Mouse (Mus musculus): Measurements from ENCODE around the gene Trpc5. TPM values are rescaled to one million over a fixed set of nuclear protein-coding genes. Genes with fewer than 3 reads are reported as not detected.

The Trpc5 gene
- polyA plus RNA-seq, 1 experiment from 2014 or later, result not detected

DNA sequence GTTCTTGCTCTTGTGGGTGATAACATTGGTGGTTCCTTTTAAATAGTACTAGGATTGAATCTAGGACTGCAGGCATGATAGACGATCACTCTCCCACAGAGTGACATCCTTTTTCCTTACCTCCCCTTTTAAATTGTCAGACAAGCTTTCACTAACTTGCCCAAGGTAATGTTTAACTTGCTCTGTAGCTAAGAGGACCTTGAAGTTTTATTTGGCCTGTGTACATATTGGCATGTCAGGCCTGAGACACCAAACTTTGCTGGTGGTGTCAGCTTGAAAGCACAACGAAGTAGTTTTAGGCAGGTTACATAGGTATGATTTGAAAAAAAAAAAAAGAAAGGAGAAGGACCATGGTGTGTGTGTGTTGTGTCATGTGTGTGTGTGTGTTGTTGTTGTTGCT is 35.8 kb downstream of the Trpc5 start:
- no peaks in the 10 kb centered on the region for H3K4me1 ChIP-seq (ENCODE audit: insufficient read depth)
- TF ChIP-seq EP300 (IDR thresholded peaks at IDR 0.05; ENCODE audit: low read depth) (no peak), CTCF (IDR thresholded peaks at IDR 0.05; ENCODE audit: low read depth) (no peak)
- H3K36me3 ChIP-seq (replicated peaks; ENCODE audit: insufficient read depth, low read length), result no peaks in the 10 kb centered on the region
- 49% methylated on average over 2 of the region's 2 CpGs for WGBS (ENCODE audit: insufficient replicate concordance)
- H3K9me3 ChIP-seq (ENCODE audit: low read length), result no peaks in the 10 kb centered on the region
- H3K27me3 ChIP-seq (ENCODE audit: insufficient read depth, low read length), result no peaks in the 10 kb centered on the region
- H3K4me2 ChIP-seq (ENCODE audit: low read depth, low read length), result no peak overlapping the region
- ATAC-seq, result no peak
- H3K27ac ChIP-seq (ENCODE audit: low read depth), result no peak overlapping the region
- no peak overlapping the region for H3K4me3 ChIP-seq (ENCODE audit: low read depth, low read length)
- no peak for DNase-seq
- H3K9ac ChIP-seq (replicated peaks), result no peak overlapping the region

- no peak for DNase-seq
- WGBS (ENCODE audit: insufficient replicate concordance), result 46% methylated on average over 1 of the region's 1 CpGs
Measured at GRCm38 (mm10) chrX:144645394-144645793, 42.6 kb downstream of the Trpc5 start.

DNA sequence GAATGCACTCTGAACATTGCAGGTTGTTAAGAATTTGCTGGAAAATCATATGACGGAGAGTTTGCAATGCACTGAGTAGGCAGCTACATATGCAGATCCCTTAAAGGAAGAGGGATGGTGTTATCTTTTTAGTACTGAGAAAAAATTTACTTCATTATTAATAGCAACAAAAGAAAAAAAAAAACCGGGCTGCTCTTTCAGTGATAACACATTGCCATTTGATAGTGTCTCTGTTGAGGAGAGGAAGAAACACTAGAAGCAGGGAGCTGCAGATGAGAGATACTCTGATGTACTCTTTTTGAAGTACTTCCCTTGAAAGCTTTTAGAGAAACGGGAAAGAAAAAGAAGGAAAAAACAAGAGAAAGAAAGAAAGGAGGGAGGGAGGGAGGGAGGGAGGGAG is 43.2 kb downstream of the Trpc5 start:
- no peak overlapping the region for H3K27ac ChIP-seq (ENCODE audit: low read depth)
- WGBS (ENCODE audit: insufficient replicate concordance), result 39% methylated on average over 3 of the region's 3 CpGs
- H3K36me3 ChIP-seq (replicated peaks; ENCODE audit: insufficient read depth, low read length), result no peaks in the 10 kb centered on the region
- ATAC-seq (no peak), DNase-seq (no peak)
- H3K9me3 ChIP-seq (ENCODE audit: low read length), result no peaks in the 10 kb centered on the region
- TF ChIP-seq CTCF (IDR thresholded peaks at IDR 0.05; ENCODE audit: low read depth) (no peak), EP300 (IDR thresholded peaks at IDR 0.05; ENCODE audit: low read depth) (no peak)
- H3K4me1 ChIP-seq (ENCODE audit: insufficient read depth), result no peaks in the 10 kb centered on the region
- no peak overlapping the region for H3K4me3 ChIP-seq (ENCODE audit: low read depth, low read length)
- H3K9ac ChIP-seq (replicated peaks), result no peak overlapping the region
- no peak overlapping the region for H3K4me2 ChIP-seq (ENCODE audit: low read depth, low read length)
- no peaks in the 10 kb centered on the region for H3K27me3 ChIP-seq (ENCODE audit: insufficient read depth, low read length)

More at GRCm38 (mm10) chrX:144645394-144645793, 42.6 kb downstream of the Trpc5 start:
- H3K27me3 ChIP-seq (ENCODE audit: insufficient read depth, low read length), result no peaks in the 10 kb centered on the region
- no peak overlapping the region for H3K4me2 ChIP-seq (ENCODE audit: low read depth, low read length)
- H3K27ac ChIP-seq (ENCODE audit: low read depth), result no peak overlapping the region
- TF ChIP-seq CTCF (IDR thresholded peaks at IDR 0.05; ENCODE audit: low read depth), result peak; percentile 53
- TF ChIP-seq EP300 (IDR thresholded peaks at IDR 0.05; ENCODE audit: low read depth), result no peak
- no peak overlapping the region for H3K9ac ChIP-seq (replicated peaks)
- H3K36me3 ChIP-seq (replicated peaks; ENCODE audit: insufficient read depth, low read length), result no peaks in the 10 kb centered on the region
- H3K9me3 ChIP-seq (ENCODE audit: low read length), result no peaks in the 10 kb centered on the region
- no peak overlapping the region for H3K4me3 ChIP-seq (ENCODE audit: low read depth, low read length)
- ATAC-seq, result no peak
- H3K4me1 ChIP-seq (ENCODE audit: insufficient read depth), result no peaks in the 10 kb centered on the region

DNA sequence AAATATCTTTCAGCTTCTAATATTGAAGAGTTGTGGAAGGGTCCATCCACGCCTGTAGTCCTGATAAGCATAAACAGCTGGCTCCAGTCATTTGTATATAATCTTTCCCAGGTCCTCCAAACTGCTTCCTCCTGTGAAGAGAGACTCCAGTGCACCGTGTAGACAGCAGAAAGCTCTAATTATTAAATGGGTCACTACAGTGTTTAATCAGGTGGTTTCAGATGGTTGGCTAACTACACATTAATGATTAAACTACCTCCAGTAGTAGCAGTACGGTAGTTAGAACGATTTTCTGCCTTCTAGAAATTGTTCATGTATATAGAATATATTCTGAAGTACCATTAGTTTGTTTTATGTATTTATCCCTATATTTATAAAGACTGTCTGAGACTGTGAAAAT is 75.2 kb downstream of the Trpc5 start:
- DNase-seq (no peak), ATAC-seq (no peak)
- Histone ChIP-seq H3K9ac (replicated peaks) (no peak overlapping the region), H3K4me3 (ENCODE audit: low read depth, low read length) (no peak overlapping the region), H3K27ac (ENCODE audit: low read depth) (no peak overlapping the region), H3K27me3 (ENCODE audit: insufficient read depth, low read length) (no peaks in the 10 kb centered on the region), H3K9me3 (ENCODE audit: low read length) (no peaks in the 10 kb centered on the region), H3K4me2 (ENCODE audit: low read depth, low read length) (no peak overlapping the region), H3K36me3 (replicated peaks; ENCODE audit: insufficient read depth, low read length) (no peaks in the 10 kb centered on the region), H3K4me1 (ENCODE audit: insufficient read depth) (no peaks in the 10 kb centered on the region)
- 59% methylated on average over 4 of the region's 4 CpGs for WGBS (ENCODE audit: insufficient replicate concordance)
- TF ChIP-seq EP300 (IDR thresholded peaks at IDR 0.05; ENCODE audit: low read depth) (no peak), CTCF (IDR thresholded peaks at IDR 0.05; ENCODE audit: low read depth) (no peak)

GRCm38 (mm10) chrX:144536431-144536830 is 151.5 kb downstream of the Trpc5 start:
- no peaks in the 10 kb centered on the region for H3K36me3 ChIP-seq (replicated peaks; ENCODE audit: insufficient read depth, low read length)
- H3K27me3 ChIP-seq (ENCODE audit: insufficient read depth, low read length), result no peaks in the 10 kb centered on the region
- peak; percentile 61 for DNase-seq
- TF ChIP-seq EP300 (IDR thresholded peaks at IDR 0.05; ENCODE audit: low read depth) (no peak), CTCF (IDR thresholded peaks at IDR 0.05; ENCODE audit: low read depth) (no peak)
- H3K4me3 ChIP-seq (ENCODE audit: low read depth, low read length), result no peak overlapping the region
- no peaks in the 10 kb centered on the region; the same call in 1 of the 2 replicates for H3K4me1 ChIP-seq (ENCODE audit: insufficient read depth)
- H3K9me3 ChIP-seq (ENCODE audit: low read length), result no peaks in the 10 kb centered on the region
- no peak overlapping the region for H3K9ac ChIP-seq (replicated peaks)
- H3K4me2 ChIP-seq (ENCODE audit: low read depth, low read length), result no peak overlapping the region
- H3K27ac ChIP-seq (ENCODE audit: low read depth), result no peak overlapping the region
- ATAC-seq, result peak; percentile 100
- WGBS (ENCODE audit: insufficient replicate concordance), result 33% methylated on average over 1 of the region's 1 CpGs

DNA sequence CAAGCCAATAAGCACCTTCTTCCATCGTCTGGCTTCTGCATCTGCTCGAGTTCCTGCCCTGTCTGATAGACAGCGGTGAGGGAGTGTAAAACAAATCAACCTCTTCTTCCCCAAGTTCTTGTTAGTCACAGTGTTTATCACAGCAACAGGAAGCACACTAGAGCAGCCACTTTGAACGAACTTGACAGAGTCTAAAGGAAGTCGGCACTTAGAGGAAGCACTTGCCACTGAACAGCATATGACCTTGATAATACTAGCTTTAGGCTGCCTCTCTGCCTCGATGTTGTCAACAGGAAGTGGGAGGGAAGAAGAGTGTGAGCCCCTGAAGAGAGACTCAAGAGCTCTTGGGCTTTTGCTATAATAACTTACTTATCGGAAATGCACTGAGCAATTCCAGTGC is 161.9 kb downstream of the Trpc5 start:
- H3K4me1 ChIP-seq (ENCODE audit: insufficient read depth), result no peaks in the 10 kb centered on the region
- DNase-seq (no peak), ATAC-seq (peak; percentile 74)
- H3K9ac ChIP-seq (replicated peaks), result no peak overlapping the region
- H3K27ac ChIP-seq (ENCODE audit: low read depth), result peak overlapping the region; percentile 22; the same call in 1 of the 2 replicates
- no peaks in the 10 kb centered on the region for H3K36me3 ChIP-seq (replicated peaks; ENCODE audit: insufficient read depth, low read length)
- H3K4me2 ChIP-seq (ENCODE audit: low read depth, low read length), result no peak overlapping the region
- H3K4me3 ChIP-seq (ENCODE audit: low read depth, low read length), result no peak overlapping the region
- H3K27me3 ChIP-seq (ENCODE audit: insufficient read depth, low read length), result no peaks in the 10 kb centered on the region
- TF ChIP-seq CTCF (IDR thresholded peaks at IDR 0.05; ENCODE audit: low read depth) (no peak), EP300 (IDR thresholded peaks at IDR 0.05; ENCODE audit: low read depth) (no peak)
- H3K9me3 ChIP-seq (ENCODE audit: low read length), result no peaks in the 10 kb centered on the region
- 33% methylated on average over 7 of the region's 7 CpGs for WGBS (ENCODE audit: insufficient replicate concordance)

DNA sequence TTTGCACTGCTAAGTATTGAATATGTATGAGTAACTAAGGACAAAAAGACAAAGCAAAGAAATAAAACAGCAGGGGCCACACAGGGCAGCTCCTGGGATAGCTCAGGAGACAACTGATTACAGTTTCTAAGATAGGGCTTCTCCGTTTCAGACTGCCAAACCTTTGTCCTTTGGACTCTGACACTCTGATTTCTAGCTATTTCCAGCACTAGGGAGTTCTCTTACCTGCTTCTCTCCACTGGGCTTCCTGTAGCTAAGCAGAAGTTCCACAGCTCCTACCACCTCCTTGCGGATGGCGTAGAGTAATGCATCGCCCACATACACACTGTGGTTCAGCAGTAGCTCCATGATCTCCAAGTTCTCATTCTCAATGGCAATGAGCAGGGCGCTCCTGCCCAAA is 164.7 kb downstream of the Trpc5 start:
- no peaks in the 10 kb centered on the region for H3K9me3 ChIP-seq (ENCODE audit: low read length)
- no peak overlapping the region for H3K9ac ChIP-seq (replicated peaks)
- ATAC-seq (no peak), DNase-seq (no peak)
- no peaks in the 10 kb centered on the region for H3K4me1 ChIP-seq (ENCODE audit: insufficient read depth)
- no peak overlapping the region for H3K4me3 ChIP-seq (ENCODE audit: low read depth, low read length)
- H3K36me3 ChIP-seq (replicated peaks; ENCODE audit: insufficient read depth, low read length), result no peaks in the 10 kb centered on the region
- H3K4me2 ChIP-seq (ENCODE audit: low read depth, low read length), result no peak overlapping the region
- TF ChIP-seq EP300 (IDR thresholded peaks at IDR 0.05; ENCODE audit: low read depth) (no peak), CTCF (IDR thresholded peaks at IDR 0.05; ENCODE audit: low read depth) (no peak)
- WGBS (ENCODE audit: insufficient replicate concordance), result 82% methylated on average over 5 of the region's 5 CpGs
- H3K27me3 ChIP-seq (ENCODE audit: insufficient read depth, low read length), result no peaks in the 10 kb centered on the region
- H3K27ac ChIP-seq (ENCODE audit: low read depth), result no peak overlapping the region
